Mouse (Mus musculus): Measurements from ENCODE around the gene Pgm3.

DNA sequence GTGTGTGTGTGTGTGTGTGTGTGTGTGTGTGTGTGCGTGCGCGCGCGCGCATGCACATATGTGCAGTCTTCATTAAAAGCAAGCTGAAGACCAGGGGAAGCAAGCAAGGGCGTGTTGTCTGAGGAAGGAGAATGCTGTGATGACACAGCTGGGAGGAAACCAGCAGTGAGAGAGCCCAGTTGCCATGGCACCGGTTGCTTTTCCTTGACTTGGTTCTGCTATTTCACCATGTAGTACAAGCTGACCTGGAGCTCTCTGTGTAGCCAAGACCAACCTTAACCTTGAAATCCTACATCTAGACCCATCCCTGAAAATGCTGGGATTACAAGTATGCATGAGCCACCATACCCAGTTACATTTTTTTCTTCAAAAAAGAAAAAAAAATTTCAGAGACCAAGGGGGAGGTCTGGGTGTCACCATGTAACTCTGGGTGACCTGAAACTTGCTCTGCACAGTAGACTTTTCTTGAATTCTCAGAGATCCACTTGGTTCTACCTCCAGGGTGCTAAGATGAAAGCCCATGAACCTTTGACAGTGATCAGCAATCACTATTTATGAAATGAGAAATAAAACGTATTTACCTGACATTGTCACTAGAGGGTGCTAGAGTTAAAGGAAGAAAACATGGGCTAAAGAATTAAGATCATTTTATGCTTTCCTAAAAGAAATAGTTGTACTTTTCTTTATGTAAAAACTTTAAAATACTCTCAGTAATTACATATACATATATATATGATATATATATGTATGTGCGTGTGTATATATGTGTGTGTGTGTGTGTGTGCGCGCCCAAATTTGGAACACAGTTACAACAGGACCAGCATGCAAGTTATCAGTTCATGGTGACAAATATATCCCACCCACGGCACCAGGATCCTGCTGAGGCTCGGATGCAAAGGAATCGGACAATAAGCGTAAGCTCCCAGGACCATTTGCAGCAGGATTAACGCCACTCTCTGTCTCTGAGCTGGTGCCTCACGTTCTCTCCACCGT, 21.3 kb upstream of the Pgm3 start:
- TF ChIP-seq CTCF (IDR thresholded peaks at IDR 0.05; ENCODE audit: borderline replicate concordance, control insufficient read depth, extremely low read depth, insufficient read depth, low read length, poor library complexity) (0 out of 2 replicates have a peak, but pooled peaks have one; percentile 24), POLR2A (IDR thresholded peaks at IDR 0.05; ENCODE audit: control insufficient read depth, extremely low read depth, insufficient read depth, low read length, poor library complexity) (no peak)

All from thymus, adult 2 months (tissue).